Mouse (Mus musculus) CD8-positive naive resting alpha-beta T cell, adult 2 months (primary cell): ENCODE data around the gene Clybl.

ENCODE experiments used
- DNase-seq, 2 experiments: peaks; one replicate each; pipeline ENCODE4 v3.0.0; 2022; ENCODE audit warnings: low read depth in 2 of 2, low spot score in 2 of 2

Clybl gene

GRCm38 (mm10) chr14:122297386-122298109 lies 116.0 kb downstream of the Clybl start:
- DNase-seq = no peak

DNA sequence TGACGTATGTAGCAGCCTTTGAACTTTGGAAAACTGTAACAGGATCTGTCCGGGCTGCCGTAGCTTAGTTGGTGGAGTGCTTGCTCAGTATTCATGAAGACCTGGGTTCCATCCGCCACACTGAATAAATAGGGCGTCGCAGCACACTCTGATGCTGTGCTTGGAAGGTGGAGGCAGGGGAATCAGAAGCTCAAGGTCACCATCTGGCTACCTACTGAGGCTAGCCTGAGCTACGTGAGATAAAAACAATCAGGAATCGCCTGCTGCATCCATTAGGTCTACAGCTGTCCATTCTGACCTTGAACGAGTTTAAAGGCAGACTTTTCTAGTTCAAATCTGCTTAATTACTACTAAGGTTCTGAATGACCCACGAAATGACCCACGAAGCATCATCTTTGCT lies 118.8 kb downstream of the Clybl start:
- DNase-seq = no peak

DNA sequence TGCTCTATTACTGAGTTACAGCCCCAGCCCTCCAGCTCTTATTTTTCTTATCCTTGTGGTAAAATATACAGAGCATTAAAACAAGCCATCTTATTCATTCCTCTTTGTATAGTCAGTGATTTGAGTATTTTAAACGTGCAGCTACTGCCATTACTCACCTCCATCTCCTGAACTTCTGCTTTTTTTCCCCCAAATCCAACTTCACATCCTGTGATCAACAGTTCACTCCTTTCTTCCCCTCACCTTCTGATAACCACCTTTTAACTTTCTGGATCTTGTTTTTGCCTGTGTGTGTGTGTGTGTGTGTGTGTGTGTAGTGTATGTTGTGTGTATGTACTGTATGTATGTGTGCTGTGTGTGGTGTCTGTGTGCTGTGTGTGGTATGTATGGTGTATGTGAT lies 122.3 kb downstream of the Clybl start:
- DNase-seq = no peak

DNA sequence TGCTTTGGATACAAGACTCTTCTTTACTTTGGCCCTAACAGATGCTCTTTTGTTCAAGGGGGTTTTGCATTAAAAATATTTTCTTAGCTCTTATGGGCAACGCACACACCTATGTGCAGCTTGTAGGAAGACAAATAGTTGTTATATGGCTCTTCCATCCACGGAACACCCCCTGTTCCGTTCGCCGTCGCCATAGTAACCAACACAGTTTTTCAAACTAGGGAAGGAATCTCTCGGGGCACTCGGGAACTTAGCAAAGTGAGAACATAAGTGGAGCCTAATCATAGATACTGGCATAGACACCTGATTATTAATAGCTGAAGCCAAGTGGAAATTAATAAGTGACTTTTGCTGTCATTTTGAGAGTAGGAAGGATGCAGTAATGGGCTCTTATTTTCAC lies 123.6 kb downstream of the Clybl start:
- no peak for DNase-seq

DNA sequence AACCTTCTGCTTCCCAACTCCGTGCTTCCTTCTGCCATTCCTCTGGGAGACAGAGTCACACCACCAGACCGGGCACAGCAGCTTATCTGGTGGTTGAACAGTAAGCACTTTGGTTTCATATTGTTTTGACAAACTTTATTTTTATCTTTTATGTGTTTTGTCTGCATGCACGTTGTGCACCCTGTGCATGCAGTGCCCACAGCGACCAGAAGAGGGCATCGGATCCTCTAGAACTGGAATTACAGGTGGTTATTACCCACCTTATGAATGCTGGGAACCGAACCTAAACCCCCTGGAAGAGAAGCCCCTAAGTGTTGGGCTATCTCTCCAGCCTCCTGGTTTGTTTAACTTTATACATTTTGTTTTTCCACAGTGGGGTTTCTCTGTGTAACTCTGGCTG lies 130.9 kb downstream of the Clybl start:
- DNase-seq = no peak

- DNase-seq = no peak
These were observed 131.8 kb downstream of the Clybl start for GRCm38 (mm10) chr14:122313328-122313727.

GRCm38 (mm10) chr14:122315743-122316142 lies 134.2 kb downstream of the Clybl start:
- DNase-seq = no peak

- DNase-seq = no peak
These were observed 140.6 kb downstream of the Clybl start for GRCm38 (mm10) chr14:122322136-122322535.

DNA sequence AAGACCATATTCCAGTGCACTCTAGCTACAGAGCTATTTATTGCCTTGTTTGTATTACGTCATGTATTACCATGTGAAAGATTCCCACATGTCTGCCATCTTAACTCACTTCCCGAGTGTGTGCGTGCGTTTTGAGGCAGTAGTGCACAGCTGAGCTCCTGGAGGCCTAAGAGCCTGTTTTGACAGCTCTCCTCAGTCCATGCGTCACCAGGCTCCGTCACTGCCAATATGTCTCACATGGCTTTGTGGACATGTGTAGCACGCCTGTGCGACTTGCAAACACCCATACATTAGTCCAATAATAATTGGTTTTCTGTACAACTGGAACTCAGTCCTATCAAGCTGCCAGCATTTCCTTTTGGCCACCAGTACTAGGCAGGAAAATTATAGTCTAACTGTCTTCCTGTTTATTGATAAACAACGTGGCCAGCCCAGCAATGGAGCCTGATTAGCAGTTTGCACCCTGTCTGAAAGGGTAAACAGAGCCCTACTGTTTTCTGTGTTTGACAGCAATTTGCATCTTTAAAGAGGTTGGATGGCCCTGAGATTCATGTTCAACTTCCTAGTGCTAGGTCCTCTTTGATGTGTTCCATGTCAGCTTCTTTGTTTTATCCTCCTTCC lies 142.4 kb downstream of the Clybl start:
- no peak for DNase-seq

- DNase-seq = no peak
These were observed 148.6 kb downstream of the Clybl start for GRCm38 (mm10) chr14:122330136-122330535.

DNA sequence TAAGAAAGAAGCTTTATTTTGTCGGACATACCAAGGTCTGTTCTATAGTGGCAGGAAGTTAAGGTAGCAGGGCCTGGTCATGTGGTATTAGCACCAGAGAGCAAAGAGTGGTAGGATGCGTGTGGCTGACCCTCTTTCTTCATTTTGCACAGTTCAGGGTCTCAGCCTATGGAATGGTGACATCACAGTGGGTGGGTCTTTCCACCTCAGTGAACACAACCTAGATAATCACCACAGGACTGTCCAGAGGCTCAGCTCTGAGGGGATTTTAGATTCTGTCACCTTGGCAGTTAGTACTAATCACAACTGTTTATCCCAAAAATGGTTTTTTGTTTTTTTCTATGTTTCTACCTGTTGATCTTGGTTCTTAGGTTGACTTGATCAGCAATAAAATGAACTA lies 149.2 kb downstream of the Clybl start:
- no peak for DNase-seq

DNA sequence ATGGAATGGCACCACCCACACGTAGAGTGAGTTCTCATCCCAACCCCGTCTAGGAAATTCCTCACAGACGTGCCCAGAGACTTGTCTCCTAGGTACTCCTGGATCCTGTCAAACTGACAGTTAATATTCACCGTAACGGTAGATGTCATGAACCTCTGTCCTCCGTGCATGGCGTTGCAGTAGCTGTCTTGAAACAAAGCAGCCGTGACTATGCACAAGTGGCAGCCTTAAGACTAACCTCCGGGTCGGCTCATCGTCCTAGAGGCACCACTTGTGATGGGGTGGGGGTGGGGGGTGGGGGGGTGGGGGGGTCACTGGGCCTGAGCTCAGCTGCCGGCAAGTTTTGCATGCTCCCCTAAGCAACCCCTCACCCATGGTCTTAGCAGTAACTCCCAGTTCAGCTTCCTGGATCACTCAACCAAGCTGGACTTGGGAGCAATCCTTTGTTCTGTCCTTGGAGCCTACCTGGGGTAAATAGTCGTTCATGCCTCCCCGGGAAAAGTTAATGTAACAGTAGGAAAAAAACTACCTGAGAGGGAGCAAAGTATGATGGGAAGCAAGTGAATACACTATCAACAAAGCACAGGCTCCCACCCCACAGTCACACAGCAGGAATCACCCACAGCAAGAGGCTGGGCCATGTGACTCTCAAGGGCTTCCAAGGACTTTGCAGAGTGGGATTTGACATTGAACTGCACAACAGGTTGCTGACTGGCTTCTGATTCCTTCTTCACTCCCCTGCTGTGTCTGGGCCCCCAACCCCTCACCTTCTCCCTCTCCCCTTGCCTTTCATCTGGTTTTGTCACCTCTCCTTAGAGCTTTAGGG lies 150.3 kb downstream of the Clybl start:
- DNase-seq = no peak

DNA sequence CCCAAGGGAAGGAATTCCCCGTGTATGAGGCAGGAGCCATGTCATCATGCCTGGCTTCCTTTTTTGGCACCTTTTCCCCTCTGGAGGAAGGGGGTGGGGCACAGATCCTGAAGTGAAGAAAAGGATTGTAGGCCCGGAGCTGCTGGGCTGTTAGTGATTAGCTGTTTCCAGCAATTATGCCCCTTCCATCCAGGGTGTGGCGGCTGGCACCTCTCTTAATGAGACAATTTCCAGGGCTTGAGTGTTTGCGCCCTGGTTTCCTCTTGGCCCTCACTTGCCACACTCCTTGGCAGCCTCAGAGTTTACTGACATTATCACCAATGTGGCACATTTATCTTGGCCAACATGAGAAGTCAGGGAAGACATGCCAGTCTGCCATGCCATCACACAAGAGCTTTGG lies 155.5 kb downstream of the Clybl start:
- DNase-seq = no peak

- DNase-seq = no peak
These were observed 157.3 kb downstream of the Clybl start for GRCm38 (mm10) chr14:122338784-122339183.

- no peak for DNase-seq
These were observed 158.6 kb downstream of the Clybl start for GRCm38 (mm10) chr14:122340141-122340540.

DNA sequence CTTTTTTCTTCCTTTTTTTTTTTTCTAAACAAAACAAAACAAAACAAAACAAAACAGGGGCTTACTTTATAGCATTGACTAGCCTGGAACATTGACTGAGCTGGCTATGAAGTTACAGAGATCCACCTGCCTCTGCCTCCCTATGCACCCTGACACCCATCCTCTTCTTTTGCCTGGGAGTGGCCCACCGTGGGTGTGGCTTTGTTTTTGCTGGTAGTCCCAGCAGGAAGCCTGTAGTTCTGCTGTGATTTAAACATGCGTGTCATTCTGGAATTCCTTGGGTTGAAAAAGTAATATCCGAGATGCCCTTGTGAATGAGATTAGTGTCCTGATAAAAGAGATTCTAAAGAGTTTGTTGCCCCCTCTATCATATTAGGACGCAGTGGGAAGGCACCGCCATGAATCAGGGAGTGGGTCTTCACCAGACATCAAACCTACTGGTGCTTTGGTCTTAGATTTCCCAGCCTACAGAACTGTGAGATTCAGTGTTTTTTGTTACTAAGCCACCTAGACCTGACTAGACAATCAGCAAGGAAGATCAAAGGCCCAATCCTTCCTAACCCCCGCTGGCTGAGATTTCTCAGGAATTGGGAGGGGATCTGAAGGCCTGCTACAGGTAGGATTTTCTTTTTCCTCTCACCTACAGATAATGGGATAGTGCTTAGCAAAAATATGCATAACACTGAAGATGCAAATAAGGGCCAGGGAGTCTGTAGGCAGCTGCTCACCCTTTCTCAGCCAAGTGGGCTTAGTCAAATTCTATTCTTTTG lies 160.3 kb downstream of the Clybl start:
- no peak for DNase-seq

DNA sequence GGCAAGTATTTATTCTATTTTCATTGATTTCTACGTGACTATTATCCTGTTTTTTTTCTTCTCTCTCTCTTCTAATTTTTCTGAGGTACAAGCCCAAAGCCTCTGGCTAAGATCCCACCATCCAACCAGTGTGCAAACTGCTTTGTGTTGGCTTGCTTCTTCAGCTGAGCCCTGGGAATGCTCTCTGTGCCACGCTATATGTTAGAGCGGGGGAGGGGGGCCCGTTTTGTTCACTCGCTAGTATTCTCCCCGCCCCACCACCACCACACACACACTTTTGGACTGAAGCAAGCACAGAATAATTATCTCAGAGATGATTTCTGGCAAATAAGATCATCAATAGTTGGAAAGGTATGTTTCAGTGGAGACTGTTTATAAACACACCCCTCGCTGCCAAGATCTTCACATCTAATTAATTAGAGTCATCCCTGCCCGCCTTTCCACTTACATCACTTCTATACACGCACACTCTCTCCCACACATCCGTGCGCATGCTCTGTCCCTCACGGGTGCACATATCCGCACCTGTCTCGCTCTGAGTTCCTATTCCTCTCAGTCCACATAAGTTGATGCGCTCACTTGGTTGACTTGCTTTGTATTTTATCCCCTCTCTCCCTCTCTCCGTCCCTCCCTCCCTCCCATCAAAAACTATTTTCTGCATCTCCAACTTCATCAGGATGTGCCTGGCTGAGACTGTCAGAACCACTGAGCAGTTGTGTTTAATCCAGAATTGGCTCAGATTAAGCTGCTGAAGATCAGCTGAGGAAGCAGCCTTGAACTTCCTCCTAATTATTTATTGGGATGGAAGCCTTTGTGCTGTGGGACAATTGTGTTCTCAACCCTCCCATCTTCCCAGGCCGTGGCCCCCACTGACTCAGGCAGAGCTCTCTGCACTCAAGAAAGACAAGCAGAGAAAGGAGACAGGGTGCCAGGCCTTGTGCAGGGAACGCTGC lies 163.0 kb downstream of the Clybl start:
- DNase-seq = no peak

DNA sequence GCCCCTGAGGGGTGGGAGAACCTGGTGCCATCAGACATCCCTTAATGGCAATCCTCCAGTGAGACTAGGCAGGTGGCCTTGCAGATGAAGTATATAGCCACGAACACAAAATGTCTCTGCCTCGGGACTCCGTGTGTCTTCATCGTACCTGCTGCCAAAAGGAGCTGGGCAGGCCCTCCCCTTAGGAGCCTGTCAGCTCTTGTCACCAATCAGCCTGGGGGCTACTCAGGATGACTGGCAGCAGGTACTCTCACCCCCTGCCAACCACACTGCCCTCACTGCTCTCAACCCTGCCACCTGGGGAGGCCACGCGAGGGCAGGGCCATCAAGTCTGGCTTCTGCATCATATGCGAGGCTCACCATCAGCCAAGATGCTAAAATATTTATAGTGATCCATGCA lies 166.6 kb downstream of the Clybl start:
- DNase-seq = no peak

DNA sequence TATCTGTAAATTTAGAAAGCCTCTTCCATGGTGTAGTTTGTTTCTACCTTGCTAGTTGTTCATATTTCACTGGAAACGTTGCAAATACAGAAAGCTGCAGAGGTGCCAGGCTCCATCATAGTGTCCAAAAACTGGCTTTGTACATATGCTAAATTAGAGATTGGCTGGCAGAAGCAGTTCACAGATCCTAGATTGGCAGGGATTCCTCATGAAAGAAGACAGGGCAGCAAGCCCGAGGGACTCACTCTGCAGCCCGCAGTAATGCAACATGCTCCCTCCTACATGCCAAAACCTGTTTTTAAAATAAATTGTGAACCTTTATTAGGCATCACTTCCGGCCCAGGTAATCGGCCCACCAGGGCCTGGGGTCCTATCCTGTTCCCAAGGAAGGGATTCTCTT lies 167.8 kb downstream of the Clybl start:
- DNase-seq = no peak

DNA sequence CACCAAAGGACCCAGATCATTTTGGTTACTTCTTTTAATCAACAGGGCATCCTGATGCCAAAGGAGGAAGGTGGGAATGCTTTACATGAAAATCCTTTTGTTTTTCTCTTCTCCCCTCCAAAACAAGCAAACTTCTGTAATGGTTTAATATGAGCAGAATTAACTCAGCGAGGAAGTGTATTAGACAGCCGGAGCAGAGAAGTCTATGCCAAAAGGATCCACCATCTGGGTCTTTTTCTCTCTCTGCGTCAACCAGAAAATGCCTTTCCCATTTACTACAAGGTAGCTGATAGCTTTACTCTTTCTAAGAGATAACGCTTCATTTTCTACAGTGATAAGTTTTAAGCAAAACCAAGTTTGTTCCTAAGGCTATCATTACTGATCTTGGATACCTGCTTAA lies 168.3 kb downstream of the Clybl start:
- no peak for DNase-seq
